Mouse (Mus musculus) bone marrow macrophage, adult 2 months (primary cell): ENCODE measurements around the gene Fam189a2. TPM values are rescaled to one million over a fixed set of nuclear protein-coding genes. Genes with fewer than 3 reads are reported as not detected.

Source experiments
- H3K27ac ChIP-seq: 2 replicates; pipeline ENCODE4 v1.5.1; 2012; ENCODE audit warnings: low read depth, low read length; ENCODE audit not compliant: insufficient read depth
- H3K4me1 ChIP-seq: 2 replicates; pipeline ENCODE4 v1.6.1; 2012; ENCODE audit warnings: low read length; ENCODE audit not compliant: control insufficient read depth, insufficient read depth
- H3K4me3 ChIP-seq: 2 replicates; pipeline ENCODE4 v1.5.1; 2012; ENCODE audit warnings: mild to moderate bottlenecking, low read length, moderate library complexity; ENCODE audit not compliant: insufficient read depth
- CTCF ChIP-seq: IDR thresholded peaks from 2 replicates; pipeline ENCODE4 v1.5.1; 2012; ENCODE audit warnings: low read depth, mild to moderate bottlenecking, low read length, moderate library complexity
- POLR2A ChIP-seq: IDR thresholded peaks from 2 replicates; pipeline ENCODE4 v1.6.1; 2012; ENCODE audit warnings: mild to moderate bottlenecking, low read depth, low read length, borderline replicate concordance
- polyA plus RNA-seq: library from polyadenylated mRNA; stranded (reverse); fragments of >200 nt; gene quantifications from 2 replicates; pipeline ENCODE4 v1.2.4, GENCODE M21; 2012; ENCODE audit not compliant: missing spikeins, insufficient read depth, insufficient read length

Fam189a2 gene
- polyA plus RNA-seq, 1 experiment: not detected

DNA sequence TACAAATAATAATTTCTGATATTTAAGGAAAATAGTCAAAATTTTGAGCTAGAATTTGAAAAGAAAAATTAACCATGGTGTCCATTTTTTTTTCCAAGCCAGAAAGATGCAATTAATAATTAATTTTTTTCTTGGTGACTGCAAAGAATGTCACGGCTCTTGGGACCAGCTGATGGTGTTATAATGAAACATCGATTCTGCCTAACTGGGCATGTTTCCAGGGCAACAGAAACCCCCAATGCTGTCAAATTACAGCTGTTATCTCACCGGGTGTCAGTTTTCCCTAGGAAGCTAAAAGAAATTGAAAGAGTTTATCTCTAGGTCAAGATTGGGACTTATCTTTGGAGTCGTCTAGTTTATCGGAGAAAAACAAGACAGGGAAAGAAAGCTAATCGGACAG is 46.6 kb downstream of the Fam189a2 start:
- no peak for TF ChIP-seq POLR2A
- H3K27ac ChIP-seq: no peak overlapping the region
- H3K4me1 ChIP-seq: peaks cover 15% of the 10 kb centered on the region
- no peak overlapping the region for H3K4me3 ChIP-seq

DNA sequence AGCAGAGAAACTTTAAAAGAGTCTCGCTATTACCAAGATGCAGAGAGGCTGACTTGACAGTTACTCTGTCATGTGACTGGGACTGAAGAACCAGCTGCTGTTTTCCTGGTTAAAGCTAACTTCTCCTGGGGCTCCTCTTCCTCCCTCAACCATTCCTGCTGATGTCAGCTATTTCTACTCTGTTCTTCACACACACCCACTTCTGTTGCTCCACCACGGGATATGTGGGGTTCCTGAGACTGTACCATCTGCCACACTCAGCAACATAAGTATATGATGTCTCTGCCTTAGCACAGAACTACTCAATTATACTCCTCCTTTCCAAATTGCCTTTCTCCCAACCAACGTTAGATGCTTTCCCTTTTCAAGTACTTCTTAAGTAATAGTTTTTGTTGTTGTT is 50.2 kb downstream of the Fam189a2 start:
- Histone ChIP-seq H3K4me3 (no peak overlapping the region), H3K4me1 (peaks cover 10% of the 10 kb centered on the region)
- TF ChIP-seq CTCF (no peak), POLR2A (no peak)

DNA sequence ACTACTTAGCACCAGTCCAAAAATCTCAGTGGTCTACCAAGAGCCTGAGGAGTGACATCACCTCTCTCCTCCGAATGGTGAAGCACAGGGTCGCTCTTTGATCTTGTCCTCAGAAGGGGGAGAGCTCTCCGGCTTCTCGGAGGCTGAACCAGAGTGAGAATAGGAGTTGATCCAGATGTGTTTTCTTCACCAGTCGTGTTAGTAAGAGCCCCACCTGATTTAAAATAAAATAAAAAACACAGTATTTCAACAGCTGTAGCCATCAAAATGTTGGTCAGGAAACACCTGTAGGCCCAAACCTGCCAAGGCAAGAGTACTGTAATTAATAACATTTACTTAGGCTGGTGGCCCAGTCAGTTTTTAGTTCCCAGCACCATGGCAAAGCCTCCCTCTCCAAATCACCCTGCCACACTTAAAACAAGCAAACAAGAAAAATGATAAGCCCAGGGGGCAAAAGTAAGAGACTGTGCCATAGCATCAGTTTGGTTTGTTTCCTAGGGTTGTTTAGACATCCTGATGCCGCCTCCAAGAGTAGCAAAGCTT is 52.8 kb downstream of the Fam189a2 start:
- Histone ChIP-seq H3K4me3 (no peak overlapping the region), H3K4me1 (peaks cover 22% of the 10 kb centered on the region), H3K27ac (no peak overlapping the region)
- no peak for TF ChIP-seq POLR2A
- no peak for TF ChIP-seq CTCF

More for the DNA sequence above, 50.2 kb downstream of the Fam189a2 start:
- no peak overlapping the region for H3K27ac ChIP-seq

DNA sequence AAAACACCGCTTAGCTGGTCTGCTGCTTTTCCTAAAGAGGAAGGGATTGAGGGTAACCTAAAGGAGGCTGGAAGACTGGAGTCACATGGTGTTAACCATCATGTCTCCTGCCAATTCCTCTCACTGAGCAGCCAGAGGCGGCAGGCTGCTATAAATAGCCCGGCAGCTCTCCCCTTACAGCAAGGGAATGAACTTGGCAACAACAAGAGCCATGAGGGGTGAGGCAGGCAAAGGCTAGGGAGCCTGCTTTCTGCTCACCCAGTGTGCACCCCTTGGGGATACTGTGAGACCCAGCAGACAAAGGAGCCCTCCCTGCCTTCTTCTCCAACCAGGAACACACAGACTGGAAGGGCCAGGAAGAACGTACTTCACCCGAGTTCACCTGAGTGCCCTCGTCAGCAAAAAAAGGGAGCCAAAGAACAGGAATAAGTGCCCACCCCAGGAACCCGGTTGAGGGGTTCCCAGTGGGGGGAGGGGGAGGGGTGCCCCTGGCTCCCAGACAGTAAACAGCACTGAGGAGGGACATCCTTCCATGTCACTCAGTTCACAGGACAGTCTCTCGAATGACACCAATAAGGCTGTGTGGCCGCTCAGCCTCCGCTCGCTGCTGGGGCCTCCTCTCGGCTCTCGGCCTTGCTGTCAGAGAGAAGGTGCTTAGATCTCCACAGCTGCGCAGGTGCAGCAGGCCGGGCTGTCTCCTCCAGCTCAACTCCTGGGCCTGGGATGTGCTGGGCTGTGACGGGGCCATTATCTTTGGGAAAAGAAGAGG is 57.8 kb downstream of the Fam189a2 start:
- no peak overlapping the region for H3K4me3 ChIP-seq
- peaks cover 19% of the 10 kb centered on the region for H3K4me1 ChIP-seq
- no peak overlapping the region for H3K27ac ChIP-seq
- TF ChIP-seq POLR2A (no peak), CTCF (no peak)

DNA sequence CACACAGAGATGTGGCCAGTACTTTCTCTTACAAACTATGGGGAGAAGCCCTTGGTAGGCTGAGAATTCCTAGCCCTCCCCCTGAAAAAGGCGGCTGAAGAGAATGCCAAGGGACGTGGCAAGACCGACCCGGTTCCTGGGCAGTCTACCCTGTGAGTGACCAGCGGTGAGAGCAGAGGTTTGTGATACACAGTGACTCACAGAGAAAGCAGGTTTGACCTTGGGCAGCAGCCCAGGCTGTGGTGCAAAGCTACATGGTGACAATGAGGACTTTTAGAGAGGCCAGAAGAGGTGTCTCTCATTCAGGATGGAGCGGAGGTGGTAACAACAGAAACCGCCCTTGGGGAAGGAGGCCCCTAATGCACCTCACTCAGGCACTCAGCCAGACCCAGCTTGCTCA is 59.4 kb downstream of the Fam189a2 start:
- Histone ChIP-seq H3K27ac (no peak overlapping the region), H3K4me3 (no peak overlapping the region), H3K4me1 (peaks cover 29% of the 10 kb centered on the region)
- no peak for TF ChIP-seq POLR2A
- no peak for TF ChIP-seq CTCF

DNA sequence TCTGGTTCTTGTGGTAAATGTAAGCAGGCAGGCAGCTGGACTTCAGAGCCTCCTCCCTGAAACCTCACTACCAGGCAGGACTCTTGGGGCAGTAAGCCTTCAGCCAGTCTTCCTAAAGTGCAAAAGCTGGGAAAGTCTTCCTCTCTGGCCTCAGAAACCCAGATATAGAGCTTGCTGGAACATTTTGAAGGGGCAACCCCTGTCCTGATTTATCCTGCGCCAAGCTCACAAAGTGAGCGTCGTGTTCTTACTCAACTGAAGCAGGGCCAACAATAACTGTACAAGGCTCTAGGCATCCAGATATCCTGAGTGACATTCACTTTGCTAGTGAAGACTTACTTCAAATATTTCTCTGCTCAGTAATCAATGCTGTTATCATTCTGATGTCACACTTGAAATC is 60.4 kb downstream of the Fam189a2 start:
- peaks cover 30% of the 10 kb centered on the region for H3K4me1 ChIP-seq
- TF ChIP-seq CTCF: no peak
- TF ChIP-seq POLR2A: no peak
- no peak overlapping the region for H3K4me3 ChIP-seq
- H3K27ac ChIP-seq: no peak overlapping the region

DNA sequence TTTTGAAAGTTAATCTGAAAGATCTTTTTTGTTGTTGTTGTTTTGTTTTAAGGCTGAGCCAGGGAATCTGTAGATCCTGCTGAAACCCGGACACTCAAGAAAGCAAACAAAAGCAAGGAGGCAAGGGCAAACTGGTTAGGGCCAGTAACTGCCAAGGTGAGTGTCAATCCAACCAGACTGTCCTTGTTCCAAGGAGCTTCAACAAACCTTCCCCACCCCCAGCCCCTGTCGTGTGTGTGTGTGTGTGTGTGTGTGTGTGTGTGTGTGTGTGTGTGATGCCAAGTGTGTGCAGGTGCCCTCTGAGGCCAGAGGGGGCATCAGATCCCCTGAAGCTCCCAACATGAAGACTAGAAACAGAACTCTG is 62.0 kb downstream of the Fam189a2 start:
- Histone ChIP-seq H3K4me1 (peaks cover 26% of the 10 kb centered on the region), H3K4me3 (no peak overlapping the region), H3K27ac (no peak overlapping the region)
- TF ChIP-seq CTCF: no peak
- TF ChIP-seq POLR2A: no peak

DNA sequence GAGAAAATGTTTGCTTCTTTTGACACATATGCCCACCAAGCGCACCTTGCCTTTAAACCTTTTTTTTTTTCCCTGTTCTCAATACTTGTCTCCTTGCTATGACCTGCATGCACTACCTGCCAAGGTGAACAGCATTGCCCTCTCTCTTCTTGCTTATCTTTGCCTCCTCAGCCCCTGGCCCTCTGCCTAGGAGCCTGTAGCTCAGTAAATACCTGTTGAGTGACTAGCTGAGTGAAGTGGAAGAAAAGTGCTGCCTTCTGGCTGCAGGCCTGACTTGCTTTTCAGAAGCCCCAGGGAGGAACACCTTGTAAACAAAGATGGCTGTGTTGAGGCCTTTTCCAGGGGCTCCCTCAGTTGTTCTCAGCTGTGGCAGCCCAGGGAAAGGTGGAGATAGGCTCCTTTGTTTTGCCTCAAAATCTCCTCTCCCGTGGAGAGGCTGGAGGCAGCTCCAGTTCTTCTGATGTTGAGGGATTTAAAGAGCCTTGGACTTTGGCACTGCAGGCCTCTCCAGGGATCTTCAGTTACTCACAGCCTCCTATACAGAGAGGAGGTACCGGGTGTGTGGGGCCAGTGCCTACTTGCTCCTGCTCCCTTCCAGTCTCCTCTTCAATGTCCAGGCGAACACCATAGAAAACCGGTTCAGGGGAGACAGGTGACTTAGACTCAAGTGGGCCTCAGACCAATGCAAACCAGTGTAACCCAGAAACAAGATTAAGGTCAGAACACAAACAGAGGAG is 62.5 kb downstream of the Fam189a2 start:
- TF ChIP-seq POLR2A (no peak), CTCF (no peak)
- peaks cover 22% of the 10 kb centered on the region for H3K4me1 ChIP-seq
- no peak overlapping the region for H3K4me3 ChIP-seq
- H3K27ac ChIP-seq: no peak overlapping the region

DNA sequence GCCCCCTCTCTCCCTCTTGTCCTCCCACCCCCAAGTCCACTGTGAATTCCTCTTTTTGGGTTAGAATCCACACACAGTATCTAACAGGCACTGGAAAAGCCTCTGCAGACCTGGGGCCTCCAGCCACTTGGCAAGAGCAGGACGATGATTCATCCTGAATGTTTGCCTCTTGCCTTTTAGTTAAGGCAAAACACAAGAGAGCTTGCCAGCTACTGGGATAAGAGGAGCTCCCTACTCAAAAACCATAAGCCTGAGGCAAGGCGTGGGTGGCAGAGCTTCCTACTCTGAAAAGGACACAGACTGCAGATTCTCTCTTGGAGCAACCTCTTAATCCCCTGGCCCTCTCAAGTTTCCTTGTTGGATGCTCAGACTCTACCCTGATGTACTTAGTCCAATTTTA is 63.7 kb downstream of the Fam189a2 start:
- H3K4me3 ChIP-seq: no peak overlapping the region
- TF ChIP-seq POLR2A (no peak), CTCF (no peak)
- H3K27ac ChIP-seq: 0 out of 2 replicates have a peak overlapping the region, but pooled peaks have one; percentile 15
- peaks cover 12% of the 10 kb centered on the region for H3K4me1 ChIP-seq

DNA sequence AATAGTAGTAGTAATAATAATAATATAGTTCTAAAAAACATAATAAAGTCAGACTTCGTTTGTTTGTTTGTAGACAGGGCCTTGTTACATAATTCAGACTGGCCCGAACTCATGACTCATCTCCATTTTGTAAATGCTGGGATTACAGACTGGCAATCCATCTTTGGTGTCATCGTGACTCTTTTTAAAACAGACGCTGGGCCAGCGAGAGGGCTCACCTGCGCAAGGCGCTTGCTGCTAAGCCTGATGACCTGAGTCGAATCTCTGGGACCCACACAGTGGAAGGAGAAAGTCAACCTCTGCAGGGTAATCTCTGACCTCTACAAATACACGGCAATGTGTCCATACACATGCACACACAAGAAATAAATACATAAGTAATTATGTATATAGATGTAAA is 64.4 kb downstream of the Fam189a2 start:
- no peak overlapping the region for H3K27ac ChIP-seq
- TF ChIP-seq CTCF (no peak), POLR2A (no peak)
- peaks cover 12% of the 10 kb centered on the region for H3K4me1 ChIP-seq
- H3K4me3 ChIP-seq: no peak overlapping the region
